Mouse (Mus musculus): Measurements from ENCODE around the gene Slc37a1.

The Slc37a1 gene

GRCm38 (mm10) chr17:31290311-31290710 is 3.7 kb downstream of the Slc37a1 start:
- DNase-seq (ENCODE audit: extremely low spot score, low read depth, low spot score): no peak

DNA sequence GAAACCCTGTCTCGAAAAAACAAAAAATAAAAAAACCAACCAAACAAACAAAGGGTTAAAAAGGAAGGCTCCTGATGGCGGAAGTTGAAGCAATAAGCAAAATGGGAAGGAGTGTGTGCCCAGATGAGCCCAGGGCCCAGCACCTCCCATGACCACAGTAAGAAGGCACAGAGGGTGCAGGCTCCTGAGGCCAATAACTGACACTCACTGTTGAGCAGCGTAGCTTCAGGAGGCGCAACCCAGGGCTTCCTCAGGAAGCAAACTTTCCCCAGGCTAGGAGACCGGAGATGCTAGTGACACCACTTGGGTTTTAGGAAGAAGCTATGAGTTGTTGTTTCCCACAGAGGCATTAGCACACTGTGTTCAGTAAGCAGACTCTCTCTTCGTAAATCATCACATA is 4.3 kb downstream of the Slc37a1 start:
- DNase-seq (ENCODE audit: extremely low spot score, low read depth, low spot score): no peak

- DNase-seq (ENCODE audit: extremely low spot score, low read depth, low spot score): no peak
Observed at GRCm38 (mm10) chr17:31294363-31295214, 8.0 kb downstream of the Slc37a1 start.

DNA sequence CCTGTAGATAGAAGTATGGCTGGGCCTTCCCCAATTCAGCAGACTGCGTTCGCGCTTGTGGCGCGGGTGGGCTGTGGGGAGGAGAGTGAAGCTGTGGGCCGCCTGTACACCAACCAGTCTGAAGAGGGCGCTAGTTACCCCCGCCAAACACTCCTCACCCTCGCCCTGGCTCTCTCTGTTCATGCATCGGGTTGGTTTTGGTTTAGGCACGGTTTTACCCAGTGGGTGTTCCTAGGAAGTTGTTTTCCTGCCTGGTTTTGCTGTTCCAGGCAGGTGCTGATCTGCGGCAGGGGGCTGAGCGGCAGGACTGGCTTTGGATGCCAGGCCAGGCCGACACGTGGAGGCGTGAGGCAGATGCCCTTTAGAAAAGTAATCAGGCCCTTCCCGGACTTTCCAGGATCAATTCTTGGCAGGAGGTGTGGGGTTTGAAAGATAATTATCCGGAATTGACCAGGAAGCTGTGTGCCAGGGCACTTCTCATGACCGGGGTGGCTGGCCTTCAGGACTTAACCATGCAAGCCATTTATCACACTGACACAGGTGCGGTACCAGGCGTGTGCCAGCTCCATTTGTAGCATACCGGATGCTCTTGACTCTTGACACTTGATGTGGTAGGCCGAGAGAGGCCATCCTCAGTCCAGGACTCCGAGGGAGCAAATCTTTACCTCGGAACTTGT is 8.8 kb downstream of the Slc37a1 start:
- no peak for DNase-seq (ENCODE audit: extremely low spot score, low read depth, low spot score)

DNA sequence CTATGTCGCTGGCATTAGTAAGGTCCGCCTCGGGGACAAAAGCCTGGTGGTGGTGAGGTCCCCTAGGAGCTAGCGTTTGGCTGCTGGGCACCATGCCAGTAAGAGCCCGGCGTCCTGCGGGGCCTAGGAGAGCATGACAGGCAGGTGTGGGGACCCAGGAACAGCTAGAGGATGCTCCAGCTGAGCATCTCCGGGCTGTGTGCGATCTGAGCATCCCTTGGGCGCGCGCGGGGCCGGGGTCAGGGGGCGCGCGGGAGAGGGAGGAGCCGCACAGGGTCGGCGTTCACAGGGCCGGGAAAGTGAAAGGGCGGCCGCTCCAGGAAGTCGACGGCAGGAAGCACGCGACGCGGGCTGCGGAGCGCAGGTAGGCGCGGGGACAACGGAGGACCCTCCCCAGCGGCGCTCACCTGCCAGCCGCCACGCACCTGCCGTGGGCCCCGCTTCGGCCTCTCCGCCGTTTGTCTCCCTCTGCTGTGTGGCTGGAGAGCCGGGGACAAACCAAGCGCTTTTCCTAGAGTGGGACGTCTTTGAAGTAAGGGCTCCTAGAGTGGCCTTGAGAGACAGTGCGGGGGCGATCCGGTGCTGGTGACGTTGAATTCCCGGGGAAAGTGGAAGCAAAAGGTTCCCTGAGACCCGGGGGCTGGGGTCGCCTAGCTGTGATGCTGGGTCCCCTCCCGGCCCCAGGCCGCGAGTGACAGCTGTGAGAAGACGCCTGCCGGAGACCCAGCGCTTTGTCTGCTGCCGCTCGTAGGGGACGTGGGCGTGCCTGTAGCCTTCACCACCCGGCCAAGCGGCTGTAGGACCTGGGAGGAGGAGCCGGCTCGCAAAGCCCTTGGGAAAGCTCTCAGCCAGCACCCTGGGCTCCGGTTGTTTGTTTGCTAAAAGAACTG is 9.5 kb downstream of the Slc37a1 start:
- DNase-seq (ENCODE audit: extremely low spot score, low read depth, low spot score): no peak

GRCm38 (mm10) chr17:31297521-31297939 is 10.9 kb downstream of the Slc37a1 start:
- DNase-seq (ENCODE audit: extremely low spot score, low read depth, low spot score): no peak

- no peak for DNase-seq (ENCODE audit: extremely low spot score, low read depth, low spot score)
Observed at GRCm38 (mm10) chr17:31298419-31299209, 12.0 kb downstream of the Slc37a1 start.

- DNase-seq (ENCODE audit: extremely low spot score, low read depth, low spot score): no peak
Observed at GRCm38 (mm10) chr17:31299981-31300380, 13.4 kb downstream of the Slc37a1 start.

- no peak for DNase-seq (ENCODE audit: extremely low spot score, low read depth, low spot score)
Observed at GRCm38 (mm10) chr17:31300736-31301135, 14.1 kb downstream of the Slc37a1 start.

DNA sequence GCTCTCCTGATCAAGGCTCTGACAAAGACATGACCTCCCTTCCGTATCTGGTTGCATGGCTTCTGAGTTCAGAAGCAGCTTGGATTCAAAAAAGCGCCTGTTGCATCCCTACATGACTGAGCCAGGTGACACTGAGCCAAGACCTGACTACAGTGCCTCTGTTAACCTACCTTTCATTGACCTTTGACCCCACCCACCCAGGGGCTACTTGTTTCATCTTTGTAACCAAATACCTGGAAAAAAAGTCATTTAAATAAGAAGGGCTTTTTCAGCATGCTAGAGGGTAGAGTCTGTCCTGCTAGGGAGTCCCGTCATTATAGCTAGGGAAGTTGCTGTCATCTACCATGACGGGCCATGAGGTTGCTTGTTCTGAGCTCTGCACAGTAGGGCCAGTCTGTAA is 16.8 kb downstream of the Slc37a1 start:
- no peak for DNase-seq (ENCODE audit: extremely low spot score, low read depth, low spot score)

DNA sequence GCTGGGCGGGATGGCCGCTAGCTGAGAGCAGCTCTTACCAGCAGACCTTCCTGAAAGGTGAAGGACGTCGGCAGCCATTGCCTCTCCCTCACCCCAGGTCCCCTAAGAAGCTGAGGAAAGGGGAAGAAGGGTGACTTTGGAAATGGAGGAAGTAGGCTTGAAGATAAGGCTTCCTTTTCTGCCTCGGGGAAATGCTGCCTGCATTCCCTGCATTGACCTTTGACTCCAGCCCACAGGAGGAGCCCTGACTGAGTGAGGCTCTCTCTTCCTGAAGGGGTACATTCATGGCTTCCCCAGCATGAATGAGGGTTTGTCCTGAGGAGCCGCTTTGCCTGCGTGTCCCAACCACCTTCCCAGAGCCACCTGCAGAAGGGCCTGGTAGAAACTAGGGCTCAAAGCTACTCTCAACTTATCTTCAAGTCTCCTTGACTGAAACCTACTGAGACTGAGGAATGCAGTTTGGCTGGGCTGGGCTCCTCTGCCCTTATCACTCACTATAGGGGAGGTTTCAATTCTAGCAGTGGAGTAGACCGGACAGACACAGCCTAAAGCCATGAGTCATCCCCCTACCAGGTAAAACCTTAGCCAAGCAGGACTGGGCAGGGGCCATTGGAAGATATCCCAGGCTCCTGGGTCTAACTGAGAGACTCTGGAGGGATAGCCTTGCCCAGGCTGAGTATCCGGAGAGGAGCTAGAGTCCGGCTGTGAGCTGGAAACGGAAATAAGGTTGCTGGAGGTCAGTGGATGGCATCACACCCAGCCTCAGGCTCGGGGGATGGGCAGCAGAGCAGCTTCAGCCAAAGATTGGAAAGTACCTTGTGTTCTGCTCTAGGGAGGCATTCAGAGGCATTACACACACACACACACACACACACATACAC is 18.5 kb downstream of the Slc37a1 start:
- DNase-seq (ENCODE audit: extremely low spot score, low read depth, low spot score): no peak

GRCm38 (mm10) chr17:31305776-31306120 is 19.2 kb downstream of the Slc37a1 start:
- DNase-seq (ENCODE audit: extremely low spot score, low read depth, low spot score): no peak

DNA sequence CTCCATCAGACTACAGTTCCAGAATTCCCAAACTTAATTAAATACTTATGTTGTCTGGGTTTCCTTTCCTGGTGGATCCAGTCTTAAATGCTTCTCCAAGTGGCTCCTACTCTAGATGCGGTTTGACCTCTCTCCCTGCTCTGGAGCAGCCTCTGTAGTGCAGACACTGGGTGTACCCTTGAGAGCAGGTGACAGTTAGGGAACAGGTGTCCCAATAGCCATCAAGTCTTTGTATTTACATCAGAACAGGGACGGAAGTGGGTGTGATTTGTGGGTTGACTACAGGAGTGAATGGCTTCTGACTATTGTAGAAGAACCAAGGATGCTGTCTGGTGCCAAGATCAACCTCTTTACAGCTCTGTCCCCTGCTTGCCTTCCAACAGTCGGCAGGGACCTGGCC is 21.2 kb downstream of the Slc37a1 start:
- DNase-seq (ENCODE audit: extremely low spot score, low read depth, low spot score): no peak

DNA sequence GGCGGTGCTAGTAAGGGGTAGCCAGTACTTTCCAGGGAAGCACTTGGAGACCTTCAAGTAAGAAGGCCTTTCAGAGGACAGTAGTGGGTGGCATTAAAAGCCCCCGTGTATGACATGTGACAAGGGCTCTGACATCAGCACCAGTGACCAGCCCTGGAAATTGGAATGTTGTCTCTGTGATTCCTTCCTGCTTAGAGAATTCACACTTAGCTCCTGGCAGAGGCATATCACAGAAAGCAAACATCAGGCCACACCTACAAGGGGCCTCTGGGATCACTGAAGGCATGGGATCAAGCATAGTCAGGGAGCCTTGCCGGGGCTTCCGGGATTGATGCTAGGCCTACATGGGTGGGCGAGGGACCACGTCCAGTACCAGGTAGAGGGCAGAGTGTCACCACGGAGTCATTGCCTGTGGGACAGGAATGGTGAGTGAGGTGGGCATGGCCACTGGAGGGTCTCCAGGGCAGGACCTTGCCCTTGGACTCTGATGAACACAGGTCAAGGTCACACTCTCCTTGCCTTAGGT is 21.8 kb downstream of the Slc37a1 start:
- no peak for DNase-seq (ENCODE audit: extremely low spot score, low read depth, low spot score)

- peak; percentile 46 for DNase-seq (ENCODE audit: extremely low spot score, low read depth, low spot score)
Observed at GRCm38 (mm10) chr17:31309281-31309793, 22.7 kb downstream of the Slc37a1 start.

GRCm38 (mm10) chr17:31311047-31311446 is 24.5 kb downstream of the Slc37a1 start:
- no peak for DNase-seq (ENCODE audit: extremely low spot score, low read depth, low spot score)

- no peak for DNase-seq (ENCODE audit: extremely low spot score, low read depth, low spot score)
Observed at GRCm38 (mm10) chr17:31312648-31313047, 26.1 kb downstream of the Slc37a1 start.

- no peak for DNase-seq (ENCODE audit: extremely low spot score, low read depth, low spot score)
Observed at GRCm38 (mm10) chr17:31315046-31315792, 28.6 kb downstream of the Slc37a1 start.

All from hindlimb bud, embryonic 11.5 days (tissue).